Comparison of ENCODE assay signal across 8 mouse cellular contexts in the genomic region with DNA sequence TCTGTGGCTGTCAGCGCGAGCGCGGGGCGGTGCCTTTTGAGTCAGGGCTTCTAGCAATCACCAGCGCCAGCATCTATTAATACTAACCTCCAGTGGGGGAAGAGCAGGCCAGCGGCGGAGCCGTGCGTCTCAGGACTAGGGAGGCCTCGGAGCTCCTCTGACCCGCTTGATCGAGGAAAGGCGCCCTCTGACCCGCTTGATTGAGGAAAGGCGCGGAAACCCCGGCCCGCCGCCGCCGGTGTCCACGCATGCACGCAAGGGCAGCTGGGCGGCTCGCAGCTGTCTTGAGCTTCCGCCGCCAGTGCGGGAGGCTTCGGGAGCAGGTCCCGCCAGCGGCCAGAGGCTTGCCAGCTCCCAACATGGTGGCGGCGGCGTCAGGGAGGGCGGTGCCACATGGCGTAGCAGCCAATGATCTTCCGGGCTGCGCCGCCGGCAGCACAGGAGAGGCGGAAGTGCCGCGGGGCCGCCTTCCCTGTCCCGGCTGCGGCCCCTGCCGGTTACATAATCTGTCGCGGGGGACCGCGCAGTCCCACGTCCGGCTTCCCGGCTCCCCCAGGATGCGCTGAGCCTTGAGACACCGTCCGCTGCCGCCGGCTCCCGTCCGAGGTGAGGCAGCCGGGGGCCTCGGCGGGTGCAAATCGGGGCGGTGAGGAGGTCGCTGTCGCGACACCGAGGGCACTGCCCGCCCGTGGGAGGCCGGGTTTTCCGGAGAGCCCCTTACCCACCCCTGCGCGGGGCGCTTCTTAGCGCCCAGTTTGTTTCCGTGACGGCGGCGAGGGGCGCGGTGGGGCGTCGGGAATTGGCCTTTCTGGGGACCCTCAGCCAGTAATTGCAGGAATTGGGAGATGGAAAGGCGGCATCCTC. TPM values are rescaled to one million over a fixed set of nuclear protein-coding genes. Genes with fewer than 3 reads are reported as not detected.
DNase-seq lines count a peak whose midpoint lies in the region; ATAC-seq and TF ChIP-seq lines count a peak whose summit lies in the region.

Zfp597 (minus strand) TSS at position 361 of the 864 bp plus-strand sequence.
Gm20695 (plus strand) TSS at position 448 of the 864 bp plus-strand sequence.

- peak within 1 kb of the TSS; percentile 76 to 95 for H3K4me3 ChIP-seq in MEL (ENCODE audit: control insufficient read depth in 1 of 2, insufficient read depth in 1 of 2, low read depth in 2 of 2, low read length in 2 of 2)
- peak within 1 kb of the TSS; percentile 99 for H3K4me3 ChIP-seq in cerebellum, adult 2 months (replicated peaks; ENCODE audit: insufficient read depth, low read depth, low read length)
- peak within 1 kb of the TSS; percentile 95 for H3K4me3 ChIP-seq in hindbrain, embryonic 10.5 days
- H3K4me3 ChIP-seq in lung, postnatal 0 days (ENCODE audit: low read depth, low read length): peak within 1 kb of the TSS; percentile 93

- TF ChIP-seq CTCF in MEL (IDR thresholded peaks at IDR 0.05 in 2 of 3, conservative IDR thresholded peaks at IDR 0.05 in 1 of 3; ENCODE audit: control insufficient read depth in 1 of 3, insufficient read depth in 1 of 3, low read depth in 2 of 3, low read length in 3 of 3, poor library complexity in 1 of 3, severe bottlenecking in 1 of 3): peak in 2 of 3 experiments; percentile 8 to 15; a peak in 1 of 6 replicates
- TF ChIP-seq CTCF in cerebellum, adult 2 months (IDR thresholded peaks at IDR 0.05; ENCODE audit: borderline replicate concordance, insufficient read depth, low read depth, low read length): no peak
- TF ChIP-seq CTCF in lung, postnatal 0 days (IDR thresholded peaks at IDR 0.05): peak; percentile 66

- H3K4me1 ChIP-seq in MEL (ENCODE audit: control insufficient read depth in 1 of 2, insufficient read depth in 2 of 2, low read length in 2 of 2): peaks cover 4 to 5% of the 10 kb centered on the region in 2 experiments; a peak in 3 of 4 replicates
- peaks cover 14% of the 10 kb centered on the region for H3K4me1 ChIP-seq in cerebellum, adult 2 months (ENCODE audit: control insufficient read depth, insufficient read depth, low read length)
- H3K4me1 ChIP-seq in hindbrain, embryonic 10.5 days (replicated peaks): peaks cover 16% of the 10 kb centered on the region
- peaks cover 6% of the 10 kb centered on the region; the same call in 1 of the 2 replicates for H3K4me1 ChIP-seq in lung, postnatal 0 days (ENCODE audit: insufficient read depth, low read depth, low read length)

- TF ChIP-seq POLR2A in MEL (IDR thresholded peaks at IDR 0.05; ENCODE audit: control insufficient read depth in 1 of 2, insufficient read depth in 1 of 2, low read depth in 1 of 2, low read length in 2 of 2, poor library complexity in 1 of 2): peak; percentile 52 to 72; a peak in 3 of 4 replicates
- peak; percentile 68; the same call in 1 of the 2 replicates for TF ChIP-seq POLR2A in cerebellum, adult 2 months (IDR thresholded peaks at IDR 0.05; ENCODE audit: borderline replicate concordance, insufficient read depth, low read length)

- peak within 1 kb of the TSS; percentile 96 for H3K9ac ChIP-seq in MEL (ENCODE audit: control insufficient read depth, low read depth, low read length, poor library complexity, severe bottlenecking)
- peak within 1 kb of the TSS; percentile 88 for H3K9ac ChIP-seq in lung, postnatal 0 days (replicated peaks; ENCODE audit: low read depth)

- peak within 1 kb of the TSS; percentile 89 for H3K4me2 ChIP-seq in lung, postnatal 0 days (replicated peaks; ENCODE audit: low read depth, low read length)

- 0 out of 4 replicates have a peak, but pooled peaks of 1 of the 2 experiments have one; percentile 24 for TF ChIP-seq EP300 in MEL (IDR thresholded peaks at IDR 0.05; ENCODE audit: low read depth in 1 of 2, low read length in 2 of 2)
- TF ChIP-seq EP300 in lung, postnatal 0 days (IDR thresholded peaks at IDR 0.05): no peak

- H3K27ac ChIP-seq in MEL (ENCODE audit: control insufficient read depth, low read depth, low read length): peak within 1 kb of the TSS; percentile 72
- peak within 1 kb of the TSS; percentile 95 for H3K27ac ChIP-seq in cerebellum, adult 2 months (ENCODE audit: insufficient read depth, low read length)
- H3K27ac ChIP-seq in hindbrain, embryonic 10.5 days: peak within 1 kb of the TSS; percentile 95
- peak within 1 kb of the TSS; percentile 85 for H3K27ac ChIP-seq in lung, postnatal 0 days (ENCODE audit: low read length)

- peak; percentile 100 for ATAC-seq in lung, postnatal 0 days

- under 1% methylated on average over 88 of the region's 88 CpGs for WGBS in cerebellum, adult 2 months
- under 1% methylated on average over 88 of the region's 88 CpGs for WGBS in hindbrain, embryonic 10.5 days
- under 1% methylated on average over 69 of the region's 88 CpGs for WGBS in lung, postnatal 0 days

- H3K9me3 ChIP-seq in MEL (replicated peaks; ENCODE audit: insufficient read depth, low read length): no peaks in the 10 kb centered on the region
- H3K9me3 ChIP-seq in hindbrain, embryonic 10.5 days: no peaks in the 10 kb centered on the region
- no peaks in the 10 kb centered on the region for H3K9me3 ChIP-seq in lung, postnatal 0 days (ENCODE audit: low read length)

- H3K36me3 ChIP-seq in MEL (ENCODE audit: control insufficient read depth in 1 of 2, insufficient read depth in 2 of 2, low read length in 2 of 2): peaks cover 0 to 10% of the 10 kb centered on the region in 2 experiments; a peak in 3 of 4 replicates
- H3K36me3 ChIP-seq in hindbrain, embryonic 10.5 days: peaks cover 16% of the 10 kb centered on the region
- H3K36me3 ChIP-seq in lung, postnatal 0 days (ENCODE audit: insufficient read depth, low read length): no peaks in the 10 kb centered on the region

- no peaks in the 10 kb centered on the region for H3K27me3 ChIP-seq in MEL (ENCODE audit: control insufficient read depth in 1 of 2, insufficient read depth in 2 of 2, low read length in 2 of 2)
- no peaks in the 10 kb centered on the region for H3K27me3 ChIP-seq in cerebellum, adult 2 months (ENCODE audit: control insufficient read depth, insufficient read depth, low read length)
- H3K27me3 ChIP-seq in hindbrain, embryonic 10.5 days (ENCODE audit: insufficient read depth, poor library complexity, severe bottlenecking): no peaks in the 10 kb centered on the region
- no peaks in the 10 kb centered on the region for H3K27me3 ChIP-seq in lung, postnatal 0 days (replicated peaks; ENCODE audit: insufficient read depth, low read length)

- peaks cover 34% of the 10 kb centered on the region for H3K79me2 ChIP-seq in MEL (ENCODE audit: control insufficient read depth, insufficient read depth, low read length, poor library complexity)

- peak; percentile 96 for DNase-seq in MEL (ENCODE audit: low read depth, low spot score)
- peak; percentile 96 for DNase-seq in cerebellum, adult 2 months
- DNase-seq in forelimb bud, embryonic 11.5 days (ENCODE audit: low read depth, low spot score): peak; percentile 85
- DNase-seq in hindbrain, embryonic 10.5 days (ENCODE audit: low spot score): peak; percentile 96
- DNase-seq in layer of hippocampus, adult 9-11 months: peak; percentile 95
- peak; percentile 97 for DNase-seq in lung, postnatal 0 days (ENCODE audit: low spot score)
- peak; percentile 86 for DNase-seq in ovary, postnatal 14 days (ENCODE audit: low spot score)
- peak; percentile 95 for DNase-seq in thymus, postnatal 14 days

- TF ChIP-seq RAD21 in MEL (IDR thresholded peaks at IDR 0.05; ENCODE audit: low read depth, low read length): no peak

TF ChIP-seq in MEL, 35 proteins besides CTCF, POLR2A, EP300 and RAD21 (continues in another document):
- TF ChIP-seq MXI1 (IDR thresholded peaks at IDR 0.05; ENCODE audit: low read depth, low read length): peak; percentile 72
- peak; percentile 67; the same call in 1 of the 2 replicates for TF ChIP-seq GABPA (IDR thresholded peaks at IDR 0.05; ENCODE audit: low read depth, low read length)
- no peak for TF ChIP-seq MAFK (IDR thresholded peaks at IDR 0.05; ENCODE audit: borderline replicate concordance, low read depth, low read length)
- TF ChIP-seq TCF12 (IDR thresholded peaks at IDR 0.05; ENCODE audit: low read depth, low read length): peak; percentile 53
- 0 out of 2 replicates have a peak, but pooled peaks have one; percentile 48 for TF ChIP-seq POLR2AphosphoS2 (IDR thresholded peaks at IDR 0.05; ENCODE audit: low read length)
- TF ChIP-seq MYC (IDR thresholded peaks at IDR 0.05; ENCODE audit: low read depth, low read length): peak; percentile 68; the same call in 1 of the 2 replicates
- TF ChIP-seq RCOR1 (IDR thresholded peaks at IDR 0.05; ENCODE audit: low read depth, low read length): peak; percentile 49
- peak; percentile 67 for TF ChIP-seq NELFE (IDR thresholded peaks at IDR 0.05; ENCODE audit: low read depth, low read length)
- TF ChIP-seq SIN3A (IDR thresholded peaks at IDR 0.05; ENCODE audit: low read length): peak; percentile 91
- 0 out of 2 replicates have a peak, but pooled peaks have one; percentile 35 for TF ChIP-seq UBTF (IDR thresholded peaks at IDR 0.05; ENCODE audit: borderline replicate concordance, insufficient read depth, low read depth, low read length)
- TF ChIP-seq KAT2A (conservative IDR thresholded peaks at IDR 0.05; ENCODE audit: low read depth, low read length): peak; percentile 89
- no peak for TF ChIP-seq POLR2AphosphoS5 (IDR thresholded peaks at IDR 0.05; ENCODE audit: borderline replicate concordance, low read depth, low read length)
- TF ChIP-seq GATA1 (IDR thresholded peaks at IDR 0.05; ENCODE audit: low read depth, low read length): no peak
- peak; percentile 52; the same call in 1 of the 2 replicates for TF ChIP-seq NRF1 (IDR thresholded peaks at IDR 0.05; ENCODE audit: insufficient read depth, low read depth, low read length, poor library complexity, severe bottlenecking)
- TF ChIP-seq E2F4 (IDR thresholded peaks at IDR 0.05; ENCODE audit: borderline replicate concordance, low read depth, low read length): no peak
- TF ChIP-seq ZMIZ1 (IDR thresholded peaks at IDR 0.05; ENCODE audit: low read depth, low read length): peak; percentile 71

RNA-seq across cellular contexts. Expression of gene Zfp597, which starts in this region (rescaled TPM):
- 8.4 and 10.1 TPM in 2 replicates for total RNA-seq in MEL (2012; rRNA removed)
- 1 to 10 TPM in 1 of 2 experiments, not detected in 1; 6.9 TPM for polyA plus RNA-seq in MEL (2012; ENCODE audit: insufficient read depth in 1 of 2, insufficient read length in 2 of 2, low read depth in 1 of 2, low replicate concordance in 2 of 2, missing spikeins in 1 of 2)
- 14.1 and 14.3 TPM in 2 replicates for polyA plus RNA-seq in cerebellum, adult 2 months (2012; rRNA removed)
- polyA plus RNA-seq in hindbrain, embryonic 10.5 days (2016; fragmentation: Nextera tagmentation; extraction: Ambion mirVana): 5.8 and 6.1 TPM in 2 replicates
- polyA plus RNA-seq in lung, postnatal 0 days (2015; fragmentation: Nextera tagmentation; extraction: Ambion mirVana): 4.6 and 5.0 TPM in 2 replicates

RNA-seq across cellular contexts. Expression of gene Gm20695, which starts in this region (rescaled TPM):
- total RNA-seq in MEL (2012; rRNA removed): 0.52 and 0.62 TPM in 2 replicates
- polyA plus RNA-seq in MEL (2012; ENCODE audit: insufficient read depth in 1 of 2, insufficient read length in 2 of 2, low read depth in 1 of 2, low replicate concordance in 2 of 2, missing spikeins in 1 of 2): not detected
- 0.69 and 1.4 TPM in 2 replicates for polyA plus RNA-seq in cerebellum, adult 2 months (2012; rRNA removed)
- 2.7 and 5.6 TPM in 2 replicates for polyA plus RNA-seq in hindbrain, embryonic 10.5 days (2016; fragmentation: Nextera tagmentation; extraction: Ambion mirVana)
- 3.7 and 5.2 TPM in 2 replicates for polyA plus RNA-seq in lung, postnatal 0 days (2015; fragmentation: Nextera tagmentation; extraction: Ambion mirVana)

Comparison
In these comparisons a context has a peak if more than half of its experiments do, and no peak if none do; other contexts are left out.
1. Peak in every context shown above with its lines: DNase-seq, ATAC-seq, H3K4me3 ChIP-seq and H3K27ac ChIP-seq.